Mouse (Mus musculus): ENCODE measurements around the gene Slit3.

Gene Slit3

GRCm38 (mm10) chr11:35449199-35449598 is 328.2 kb downstream of the Slit3 start:
- DNase-seq (ENCODE audit: low read depth in 1 of 2, low spot score in 2 of 2): no peak

GRCm38 (mm10) chr11:35451636-35452035 is 330.6 kb downstream of the Slit3 start:
- no peak for DNase-seq (ENCODE audit: low read depth in 1 of 2, low spot score in 2 of 2)

- DNase-seq (ENCODE audit: low read depth in 1 of 2, low spot score in 2 of 2): no peak
These were observed 331.4 kb downstream of the Slit3 start for GRCm38 (mm10) chr11:35452413-35452812.

- no peak for DNase-seq (ENCODE audit: low read depth in 1 of 2, low spot score in 2 of 2)
These were observed 333.2 kb downstream of the Slit3 start for GRCm38 (mm10) chr11:35454191-35454725.

- no peak for DNase-seq (ENCODE audit: low read depth in 1 of 2, low spot score in 2 of 2)
These were observed 333.8 kb downstream of the Slit3 start for GRCm38 (mm10) chr11:35454781-35455180.

- DNase-seq (ENCODE audit: low read depth in 1 of 2, low spot score in 2 of 2): no peak
These were observed 337.0 kb downstream of the Slit3 start for GRCm38 (mm10) chr11:35458068-35458467.

- no peak for DNase-seq (ENCODE audit: low read depth in 1 of 2, low spot score in 2 of 2)
These were observed 345.7 kb downstream of the Slit3 start for GRCm38 (mm10) chr11:35466701-35467100.

- no peak for DNase-seq (ENCODE audit: low read depth in 1 of 2, low spot score in 2 of 2)
These were observed 347.8 kb downstream of the Slit3 start for GRCm38 (mm10) chr11:35468847-35469246.

- no peak for DNase-seq (ENCODE audit: low read depth in 1 of 2, low spot score in 2 of 2)
These were observed 348.9 kb downstream of the Slit3 start for GRCm38 (mm10) chr11:35469940-35470339.

GRCm38 (mm10) chr11:35470853-35471252 is 349.8 kb downstream of the Slit3 start:
- no peak for DNase-seq (ENCODE audit: low read depth in 1 of 2, low spot score in 2 of 2)

GRCm38 (mm10) chr11:35472842-35473616 is 352.0 kb downstream of the Slit3 start:
- no peak for DNase-seq (ENCODE audit: low read depth in 1 of 2, low spot score in 2 of 2)

- DNase-seq (ENCODE audit: low read depth in 1 of 2, low spot score in 2 of 2): no peak
These were observed 352.6 kb downstream of the Slit3 start for GRCm38 (mm10) chr11:35473617-35473996.

- DNase-seq (ENCODE audit: low read depth in 1 of 2, low spot score in 2 of 2): no peak
These were observed 359.1 kb downstream of the Slit3 start for GRCm38 (mm10) chr11:35480146-35480545.

- DNase-seq (ENCODE audit: low read depth in 1 of 2, low spot score in 2 of 2): no peak
These were observed 360.8 kb downstream of the Slit3 start for GRCm38 (mm10) chr11:35481611-35482363.

- DNase-seq (ENCODE audit: low read depth in 1 of 2, low spot score in 2 of 2): no peak
These were observed 366.9 kb downstream of the Slit3 start for GRCm38 (mm10) chr11:35487966-35488365.

GRCm38 (mm10) chr11:35491701-35492100 is 370.7 kb downstream of the Slit3 start:
- DNase-seq (ENCODE audit: low read depth in 1 of 2, low spot score in 2 of 2): no peak

- no peak for DNase-seq (ENCODE audit: low read depth in 1 of 2, low spot score in 2 of 2)
These were observed 375.9 kb downstream of the Slit3 start for GRCm38 (mm10) chr11:35496874-35497273.

- DNase-seq (ENCODE audit: low read depth in 1 of 2, low spot score in 2 of 2): no peak
These were observed 376.9 kb downstream of the Slit3 start for GRCm38 (mm10) chr11:35497961-35498360.

GRCm38 (mm10) chr11:35502128-35502527 is 381.1 kb downstream of the Slit3 start:
- no peak for DNase-seq (ENCODE audit: low read depth in 1 of 2, low spot score in 2 of 2)

- no peak for DNase-seq (ENCODE audit: low read depth in 1 of 2, low spot score in 2 of 2)
These were observed 383.0 kb downstream of the Slit3 start for GRCm38 (mm10) chr11:35504051-35504450.

GRCm38 (mm10) chr11:35504916-35505315 is 383.9 kb downstream of the Slit3 start:
- DNase-seq (ENCODE audit: low read depth in 1 of 2, low spot score in 2 of 2): no peak

GRCm38 (mm10) chr11:35505316-35505715 is 384.3 kb downstream of the Slit3 start:
- DNase-seq (ENCODE audit: low read depth in 1 of 2, low spot score in 2 of 2): no peak

Measured in monocyte, adult 2 months (primary cell).